Mouse (Mus musculus): Measurements from ENCODE around the gene Sipa1l3.

The Sipa1l3 gene

DNA sequence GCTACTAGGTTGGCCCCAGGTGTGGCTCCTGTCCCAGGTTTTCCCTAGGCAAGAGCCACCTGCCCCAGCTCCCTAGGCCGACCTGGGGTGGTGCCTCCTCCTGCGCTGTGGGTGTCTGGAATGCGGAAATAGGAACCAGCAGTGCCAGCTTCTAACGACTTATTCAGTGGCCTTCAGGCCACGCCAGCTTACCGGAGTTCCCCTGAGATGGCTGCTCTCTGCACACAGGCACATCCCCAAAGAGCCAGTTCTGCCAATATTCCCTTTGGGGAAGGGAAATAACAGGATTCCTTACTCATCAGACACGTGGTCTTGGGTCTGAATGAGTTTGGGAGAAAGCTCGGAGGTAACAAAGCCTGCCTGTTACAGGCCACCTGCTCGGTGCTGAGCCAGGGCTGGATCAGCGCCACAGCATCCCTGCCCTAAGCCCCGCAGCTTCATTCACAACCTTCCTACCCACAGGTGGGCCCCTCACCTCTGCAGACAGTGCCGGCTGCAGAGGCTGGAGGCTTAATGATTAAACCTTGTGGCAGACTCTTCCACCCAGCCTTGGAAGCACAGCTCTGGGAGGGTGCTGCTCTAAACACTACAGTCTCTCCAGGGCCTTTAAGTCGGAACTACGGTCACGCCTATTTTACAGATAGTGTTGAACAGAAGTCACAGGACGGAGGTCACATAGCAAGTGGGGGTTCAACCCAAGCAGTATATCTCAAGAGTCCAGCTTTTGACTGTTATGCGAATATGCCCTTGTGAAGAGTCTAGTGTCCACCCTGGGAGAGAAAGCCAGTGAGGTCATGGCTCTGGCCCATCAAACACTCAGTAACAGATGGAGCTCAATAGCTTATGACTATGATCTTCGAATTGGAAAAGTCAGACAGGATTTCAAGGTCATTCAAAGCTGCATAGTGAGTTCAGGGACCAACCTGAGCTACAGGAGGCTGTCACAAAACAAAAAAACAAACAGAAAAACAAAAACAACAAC lies 12.8 kb downstream of the Sipa1l3 start:
- no peak for DNase-seq (ENCODE audit: low spot score in 2 of 2)

DNA sequence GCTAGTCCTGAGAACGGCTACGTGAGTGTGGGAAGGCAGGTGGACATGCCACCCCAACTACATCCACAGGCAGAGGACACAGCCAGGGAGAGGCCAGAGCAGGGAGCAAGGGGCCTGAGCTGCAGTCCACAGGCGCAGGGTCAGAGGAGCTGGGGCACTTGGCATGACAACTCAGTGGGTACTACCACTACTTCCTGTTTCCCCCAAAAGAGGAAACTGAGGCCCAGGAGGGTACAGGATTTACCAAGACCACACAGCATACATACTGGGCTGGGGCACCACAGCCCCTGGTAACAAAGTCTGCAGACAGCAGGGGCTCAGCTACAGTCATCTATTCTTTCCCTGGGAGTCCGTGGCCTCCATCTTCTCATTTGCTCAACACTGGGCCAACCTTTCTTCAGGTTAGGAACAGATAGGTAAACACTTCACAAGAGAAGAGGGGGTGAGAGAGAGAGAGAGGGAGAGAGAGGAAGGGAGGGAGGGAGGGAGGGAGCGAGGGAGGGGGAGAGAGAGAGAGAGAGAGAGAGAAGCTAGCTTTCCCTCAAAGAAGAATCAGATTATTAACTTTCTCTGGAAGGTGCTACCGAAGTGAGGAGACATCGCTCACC lies 13.7 kb downstream of the Sipa1l3 start:
- no peak for DNase-seq (ENCODE audit: low spot score in 2 of 2)

DNA sequence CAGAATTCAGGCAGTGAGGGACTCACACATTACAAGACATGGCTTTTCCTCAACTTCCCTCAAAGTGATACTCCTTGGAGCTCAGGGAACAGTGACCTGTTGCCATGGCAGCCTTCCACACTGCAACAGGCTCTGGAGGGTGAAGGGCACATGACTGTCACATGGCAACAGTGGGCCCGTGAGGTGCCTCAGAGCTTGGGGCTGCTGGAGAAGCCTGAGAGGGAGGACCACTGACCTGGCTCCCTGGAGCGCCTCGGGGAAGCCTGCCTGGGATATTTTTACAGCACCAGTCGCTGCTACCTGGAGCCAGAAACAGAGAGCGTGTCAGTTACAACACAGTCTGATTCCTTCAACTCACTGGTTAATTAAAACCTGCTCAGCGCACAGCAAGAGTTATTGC lies 14.8 kb downstream of the Sipa1l3 start:
- no peak for DNase-seq (ENCODE audit: low spot score in 2 of 2)

DNA sequence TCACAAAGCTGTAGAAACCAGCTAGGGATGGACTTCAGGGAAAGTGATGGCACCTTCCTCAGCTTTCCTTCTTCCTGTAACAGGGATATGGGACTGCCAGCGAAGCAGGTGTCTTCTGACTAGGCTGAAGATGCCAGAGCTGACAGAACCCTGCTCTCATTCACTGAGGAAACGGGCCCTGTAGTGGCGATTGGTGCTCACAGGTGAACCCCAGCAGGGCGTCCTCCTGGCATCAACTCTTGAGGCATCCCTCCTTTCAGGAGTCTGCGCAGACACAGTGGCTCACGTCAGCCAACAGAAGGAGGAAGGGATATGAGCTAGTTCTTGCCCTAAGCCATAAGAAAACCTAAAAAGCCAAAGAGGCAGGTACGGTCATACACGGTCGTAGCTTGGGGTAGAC lies 17.2 kb downstream of the Sipa1l3 start:
- DNase-seq (ENCODE audit: low spot score in 2 of 2): no peak

DNA sequence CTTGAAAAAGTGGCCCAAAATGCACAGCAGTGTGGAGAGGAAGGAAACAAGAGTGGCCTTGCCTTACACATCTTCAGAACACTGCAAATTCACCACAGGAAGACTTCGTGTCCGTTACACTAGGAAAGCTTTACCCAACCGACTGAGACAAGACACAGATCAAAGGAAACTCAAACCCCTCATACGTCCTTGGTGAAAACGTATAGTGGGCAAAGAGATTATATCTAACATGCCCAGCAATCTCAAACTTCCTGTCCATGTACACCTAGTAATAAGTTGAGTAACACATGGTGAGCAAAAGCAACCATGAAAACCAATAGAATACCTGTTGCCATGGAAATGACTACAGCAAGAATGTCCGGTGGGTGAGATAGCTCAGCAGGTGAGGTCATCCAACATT lies 19.4 kb downstream of the Sipa1l3 start:
- DNase-seq (ENCODE audit: low spot score in 2 of 2): no peak

DNA sequence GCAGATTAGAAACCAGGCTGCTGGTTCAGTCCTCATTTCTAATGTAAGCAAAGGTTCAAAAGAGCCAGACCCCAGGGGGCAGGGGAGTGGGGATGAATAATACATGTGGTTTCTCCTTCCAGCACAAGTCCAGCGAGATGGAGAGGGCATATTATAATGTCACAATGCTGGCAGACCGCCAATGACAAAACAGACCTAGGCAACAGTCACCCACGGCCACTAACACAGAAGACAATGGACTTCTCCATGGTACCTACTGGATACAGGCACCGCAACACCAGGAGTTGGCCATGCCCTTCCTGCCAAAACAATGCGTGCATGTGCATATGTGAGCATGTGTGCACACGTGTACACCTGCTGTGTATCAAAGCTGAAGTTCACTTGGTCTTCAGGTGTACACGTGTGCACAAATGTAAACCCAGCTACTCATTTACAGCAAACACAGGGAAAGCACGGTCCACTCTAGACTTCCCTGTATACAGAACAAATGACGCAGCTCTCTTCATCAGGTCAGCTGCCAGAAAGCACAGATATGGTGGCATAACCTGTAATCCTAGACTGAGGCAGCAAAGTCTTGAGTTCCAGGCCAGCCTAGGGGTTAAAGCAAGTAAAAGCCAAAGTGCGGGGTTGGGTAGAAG lies 21.4 kb downstream of the Sipa1l3 start:
- no peak for DNase-seq (ENCODE audit: low spot score in 2 of 2)

DNA sequence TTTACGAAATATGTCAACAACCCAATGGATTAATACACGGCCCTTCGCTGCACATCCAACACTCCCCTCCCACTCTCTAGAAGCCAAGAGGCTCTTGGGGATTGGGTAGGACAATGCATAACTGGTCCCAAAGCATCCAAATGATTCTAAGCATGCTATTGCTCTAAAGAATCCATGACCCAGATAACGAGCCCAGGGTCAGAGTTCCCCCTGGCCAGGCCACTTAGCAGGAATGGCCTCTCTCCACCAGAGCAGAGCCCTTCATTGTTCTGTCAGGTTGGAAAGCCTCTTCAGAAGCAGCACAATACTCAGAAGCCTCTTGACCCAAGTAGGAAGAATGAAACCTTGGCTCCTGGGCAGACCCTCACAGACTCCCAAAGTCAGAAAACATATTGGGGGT lies 22.1 kb downstream of the Sipa1l3 start:
- no peak for DNase-seq (ENCODE audit: low spot score in 2 of 2)

DNA sequence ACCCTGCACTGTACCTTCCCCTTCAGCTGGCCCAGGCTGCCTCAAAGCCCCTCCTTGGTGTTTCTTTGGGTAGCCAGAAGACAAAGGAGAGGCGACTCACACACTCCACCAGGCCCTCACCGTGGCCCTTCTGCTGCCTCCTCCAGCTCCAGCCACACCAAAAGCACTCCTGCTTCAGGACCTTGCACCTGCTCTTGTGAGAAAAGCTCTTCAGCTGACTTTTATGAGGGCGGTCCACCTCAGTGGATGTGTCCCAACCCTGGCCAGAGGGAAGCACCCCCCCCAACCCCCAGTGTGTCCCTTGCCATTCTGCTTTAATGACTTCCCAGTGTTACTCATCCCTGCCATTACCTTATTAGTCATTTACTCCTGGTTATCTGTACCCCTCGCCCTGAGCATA lies 22.6 kb downstream of the Sipa1l3 start:
- DNase-seq (ENCODE audit: low spot score in 2 of 2): no peak

DNA sequence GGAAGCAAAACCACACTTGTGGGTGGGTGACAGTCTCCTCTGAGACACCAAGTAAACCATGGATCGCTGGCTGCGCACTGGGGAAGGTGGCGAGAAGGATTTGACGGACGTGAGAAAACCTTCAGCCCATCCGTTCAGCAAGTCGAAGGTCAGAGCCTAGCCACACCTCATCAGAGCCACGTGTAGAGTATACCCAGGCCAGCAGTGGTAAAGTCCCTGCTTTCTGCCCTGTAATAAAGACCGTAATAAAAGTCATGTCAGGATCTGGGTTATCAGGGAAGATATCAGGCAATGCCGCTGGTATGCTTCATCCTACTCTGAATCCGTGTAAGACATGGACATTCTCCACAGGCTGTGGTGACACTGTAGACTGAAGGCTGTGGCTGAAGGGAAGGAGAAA lies 23.6 kb downstream of the Sipa1l3 start:
- no peak for DNase-seq (ENCODE audit: low spot score in 2 of 2)

DNA sequence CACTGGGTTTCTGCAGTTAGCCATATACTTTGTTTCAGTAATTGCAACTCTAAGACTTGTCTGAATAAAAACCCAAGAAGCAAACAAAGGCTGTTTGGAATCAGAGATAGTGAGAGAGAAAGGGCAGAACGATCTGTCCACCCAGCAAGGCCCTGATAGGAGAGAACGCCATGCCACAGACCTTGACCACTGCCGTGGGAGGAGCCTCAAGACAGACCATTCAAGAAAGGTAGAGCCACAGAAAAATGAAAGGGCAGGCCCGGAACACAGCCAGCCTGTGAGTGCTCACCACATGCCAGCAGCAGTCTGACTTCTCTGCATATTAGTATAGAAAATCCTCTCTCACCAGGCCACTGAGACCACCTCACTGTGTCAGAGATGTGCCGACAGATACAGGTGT lies 24.4 kb downstream of the Sipa1l3 start:
- DNase-seq (ENCODE audit: low spot score in 2 of 2): no peak

DNA sequence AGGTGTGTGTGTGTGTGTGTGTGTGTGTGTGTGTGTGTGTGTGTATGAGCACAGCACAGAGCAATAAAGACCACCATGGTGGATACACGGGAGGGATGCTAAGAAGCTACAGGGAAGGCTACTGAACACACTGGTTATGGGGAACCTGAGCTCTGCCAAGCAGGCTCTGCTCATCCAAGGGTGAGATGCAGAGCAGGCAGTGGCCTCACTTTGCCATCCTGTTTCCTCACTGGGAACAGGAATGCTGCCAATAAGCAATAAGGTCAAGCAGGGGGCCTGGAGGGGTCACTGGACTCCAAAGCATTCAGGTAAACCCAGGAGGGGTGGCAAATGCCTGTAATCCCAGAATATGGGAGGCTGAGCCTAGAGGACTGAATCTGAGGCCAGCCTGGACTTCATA lies 25.4 kb downstream of the Sipa1l3 start:
- no peak for DNase-seq (ENCODE audit: low spot score in 2 of 2)

DNA sequence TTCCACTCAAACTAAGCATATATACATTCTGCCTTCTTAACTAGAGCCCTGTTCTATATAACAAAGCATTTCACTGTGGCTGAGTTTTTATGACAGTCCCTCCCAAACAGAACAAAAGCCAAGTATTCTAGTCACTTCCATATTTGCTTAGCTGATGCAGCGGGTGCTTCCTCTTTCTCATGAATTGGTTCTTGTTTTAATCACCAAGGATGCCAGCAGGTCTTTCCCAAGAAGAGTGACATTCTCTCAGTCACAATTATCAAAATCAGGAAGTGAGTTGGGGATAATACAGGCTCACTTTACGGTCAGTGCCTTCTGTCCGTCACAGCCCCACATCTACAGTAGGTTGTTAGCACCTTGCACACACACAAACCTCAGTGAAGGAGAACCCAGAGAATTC lies 26.6 kb downstream of the Sipa1l3 start:
- DNase-seq (ENCODE audit: low spot score in 2 of 2): no peak

DNA sequence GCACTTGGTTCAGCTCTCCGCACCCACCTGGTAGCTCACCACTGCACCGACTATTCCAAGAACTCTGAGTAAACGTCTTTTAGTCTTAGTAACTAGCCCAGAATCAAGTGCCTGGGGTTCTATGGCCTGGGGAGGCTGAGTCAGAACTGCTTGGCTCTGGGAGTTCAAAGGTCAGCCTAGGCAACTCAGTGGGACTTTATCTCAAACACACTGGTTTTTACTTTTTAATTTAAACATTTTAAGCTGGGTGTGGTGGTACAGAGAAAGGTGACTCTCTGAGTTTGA lies 27.0 kb downstream of the Sipa1l3 start:
- DNase-seq (ENCODE audit: low spot score in 2 of 2): no peak

DNA sequence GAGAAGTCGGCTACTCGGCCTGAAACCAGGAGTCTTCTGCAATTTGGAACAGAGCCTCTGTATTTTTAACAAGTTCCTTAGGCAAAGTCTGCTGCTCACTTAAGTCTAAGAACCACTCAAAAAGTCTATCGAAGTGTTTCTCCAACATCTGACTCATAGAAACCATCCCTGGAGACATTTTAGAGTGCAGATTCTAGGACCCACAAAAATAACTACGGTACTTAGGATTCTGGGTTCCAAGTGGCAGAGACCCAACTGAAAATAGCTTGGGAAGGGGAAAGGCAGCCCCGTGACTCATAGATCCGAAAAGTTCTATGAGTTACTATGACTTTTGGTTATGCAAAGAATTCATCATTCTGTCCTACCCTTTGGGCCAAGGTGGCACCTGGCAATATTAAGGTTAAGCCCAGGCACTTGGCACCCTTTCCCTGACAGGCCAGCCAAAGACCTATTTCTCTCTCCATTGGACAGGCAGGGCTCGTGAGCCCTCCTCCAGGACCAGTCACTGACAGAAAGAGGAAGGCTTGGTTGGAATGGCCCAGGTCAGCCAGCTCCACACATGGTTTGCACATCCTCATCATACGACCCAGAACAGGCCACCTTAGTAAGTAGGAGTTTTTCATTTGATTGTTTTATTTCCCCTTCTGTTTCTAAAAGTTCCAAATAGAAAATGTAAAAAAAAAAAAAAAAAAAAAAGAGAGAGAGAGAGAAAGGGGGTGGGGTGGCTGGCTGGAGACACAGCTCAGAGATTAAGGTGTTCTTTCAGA lies 27.6 kb downstream of the Sipa1l3 start:
- no peak for DNase-seq (ENCODE audit: low spot score in 2 of 2)

DNA sequence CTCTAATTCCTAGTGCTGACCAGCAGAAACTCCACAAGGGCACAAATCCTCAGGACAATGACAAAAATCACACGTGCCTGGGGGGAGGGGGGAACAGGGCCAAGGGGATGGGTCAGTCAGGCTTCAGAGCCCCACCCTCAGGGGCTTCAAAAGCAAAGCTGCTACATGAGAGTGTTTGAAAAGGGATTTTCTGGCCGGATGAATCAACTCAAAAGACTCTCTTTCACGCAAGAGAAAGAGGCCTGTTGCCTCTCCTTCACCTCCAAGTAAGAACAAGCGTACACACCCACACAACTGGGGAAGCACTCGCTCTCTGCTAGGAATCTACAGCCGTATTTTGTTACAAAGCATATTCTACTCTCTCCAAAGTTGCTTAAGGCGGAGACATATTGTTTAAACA lies 28.6 kb downstream of the Sipa1l3 start:
- DNase-seq (ENCODE audit: low spot score in 2 of 2): no peak

DNA sequence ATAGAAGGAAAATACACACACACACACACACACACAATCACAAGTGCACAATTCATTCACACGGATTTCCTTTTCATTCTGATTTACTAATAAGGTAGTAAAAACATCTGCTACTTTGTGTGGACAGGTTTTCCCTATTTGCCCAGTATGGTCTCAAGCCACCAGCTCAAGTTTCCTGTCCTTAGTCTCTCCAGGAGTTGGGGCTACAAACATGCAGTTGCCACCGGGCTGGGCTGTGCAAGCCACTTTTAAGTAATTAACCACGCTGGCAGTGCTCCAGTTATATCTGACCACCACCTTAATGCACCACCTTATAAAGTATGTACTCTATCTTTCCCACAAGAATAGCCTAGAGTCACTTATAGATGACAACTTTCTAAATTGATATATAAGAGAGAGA lies 29.1 kb downstream of the Sipa1l3 start:
- no peak for DNase-seq (ENCODE audit: low spot score in 2 of 2)

DNA sequence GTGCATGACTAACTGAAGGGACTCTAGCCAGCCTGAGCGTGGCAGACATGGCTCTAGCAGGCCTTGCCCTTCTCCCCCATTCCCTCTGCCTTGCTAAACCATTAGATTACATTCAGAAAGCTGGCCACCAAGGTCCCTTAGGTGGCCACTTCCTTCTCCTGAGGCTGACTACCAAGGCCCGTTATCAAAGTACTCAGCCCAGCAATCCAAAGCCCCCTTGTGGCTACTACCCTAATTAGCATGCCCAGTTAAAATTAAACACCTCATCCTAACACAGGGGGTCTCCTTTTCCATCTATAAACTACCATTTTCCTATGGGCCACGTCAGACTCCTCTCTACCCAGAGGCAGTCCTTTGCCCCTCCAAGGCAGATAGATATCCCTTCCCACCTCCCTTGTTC lies 31.7 kb downstream of the Sipa1l3 start:
- DNase-seq (ENCODE audit: low spot score in 2 of 2): no peak

DNA sequence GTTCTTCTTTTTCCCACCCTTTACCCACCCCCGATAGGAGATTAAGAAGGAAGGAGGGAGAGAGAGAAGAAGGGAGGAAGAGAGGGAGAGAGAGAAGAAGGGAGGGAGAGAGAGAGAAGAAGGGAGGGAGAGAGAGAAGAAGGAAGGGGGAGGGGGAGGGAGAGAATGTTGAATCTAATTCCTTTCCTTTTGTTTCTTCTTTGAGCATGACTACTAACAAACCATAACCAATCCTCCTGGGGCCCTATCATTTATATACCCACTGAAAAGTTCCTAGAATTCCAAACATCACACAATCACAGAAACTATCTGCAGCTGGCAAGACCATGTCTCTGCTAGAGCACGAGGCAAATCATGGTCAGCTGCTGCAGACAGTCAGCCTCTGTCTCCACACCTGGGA lies 32.7 kb downstream of the Sipa1l3 start:
- no peak for DNase-seq (ENCODE audit: low spot score in 2 of 2)

DNA sequence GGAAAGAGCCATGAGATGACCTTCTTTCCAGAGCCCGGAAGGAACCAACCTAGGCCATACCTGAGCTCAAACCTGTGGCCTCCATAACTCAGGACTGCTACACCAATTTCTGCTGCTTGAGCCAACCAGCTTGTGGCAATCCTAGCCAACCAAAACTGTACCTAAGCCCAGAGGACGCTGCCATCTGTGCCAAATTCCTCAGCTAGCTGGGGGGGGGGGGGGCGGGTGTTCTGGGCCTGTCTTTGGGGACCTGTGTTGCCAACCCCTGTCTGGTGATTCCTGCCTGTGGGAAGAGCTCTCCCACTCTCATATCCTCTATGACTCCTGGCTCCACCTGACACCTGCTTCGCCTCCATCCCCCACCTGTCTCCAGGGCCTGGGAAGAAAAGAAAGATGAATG lies 34.9 kb downstream of the Sipa1l3 start:
- no peak for DNase-seq (ENCODE audit: low spot score in 2 of 2)

DNA sequence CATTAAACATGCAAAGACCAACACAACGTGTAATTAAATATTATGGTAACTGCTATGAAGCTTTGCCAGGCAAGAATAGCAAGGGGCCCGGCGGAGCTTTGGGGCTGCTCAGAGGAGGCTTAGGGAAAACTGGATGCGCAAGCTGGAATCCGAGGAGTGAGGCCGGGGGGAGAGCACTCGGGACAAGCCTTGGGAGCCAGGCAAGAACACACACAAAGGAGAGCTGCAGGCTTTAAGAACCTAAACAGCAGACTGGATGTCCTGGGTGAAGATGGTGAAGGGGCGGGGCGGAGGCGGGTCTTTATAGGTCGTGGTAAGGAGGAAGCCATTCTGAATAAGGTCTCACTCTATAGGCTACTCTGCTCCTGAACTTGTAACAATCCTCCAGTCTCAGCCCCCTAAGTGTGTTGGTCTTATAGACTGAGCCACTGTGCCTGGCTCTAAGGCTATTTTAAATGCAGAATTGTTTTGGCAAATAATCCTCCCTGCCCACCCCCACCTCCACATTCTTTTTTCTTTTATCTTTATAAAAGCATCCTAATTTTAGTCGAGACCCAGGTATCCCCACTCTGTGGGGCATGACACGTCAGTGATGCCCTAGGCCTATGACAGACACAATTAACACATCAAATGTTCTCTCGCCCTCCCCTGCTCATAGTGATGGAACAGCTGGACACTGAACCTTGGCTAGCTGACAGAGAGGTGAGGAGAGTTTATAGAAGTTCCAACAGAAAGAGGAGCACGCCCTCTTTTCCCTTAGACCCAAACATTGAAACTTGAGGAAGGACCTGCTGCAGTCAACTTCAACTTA lies 36.9 kb downstream of the Sipa1l3 start:
- DNase-seq (ENCODE audit: low spot score in 2 of 2): no peak

DNA sequence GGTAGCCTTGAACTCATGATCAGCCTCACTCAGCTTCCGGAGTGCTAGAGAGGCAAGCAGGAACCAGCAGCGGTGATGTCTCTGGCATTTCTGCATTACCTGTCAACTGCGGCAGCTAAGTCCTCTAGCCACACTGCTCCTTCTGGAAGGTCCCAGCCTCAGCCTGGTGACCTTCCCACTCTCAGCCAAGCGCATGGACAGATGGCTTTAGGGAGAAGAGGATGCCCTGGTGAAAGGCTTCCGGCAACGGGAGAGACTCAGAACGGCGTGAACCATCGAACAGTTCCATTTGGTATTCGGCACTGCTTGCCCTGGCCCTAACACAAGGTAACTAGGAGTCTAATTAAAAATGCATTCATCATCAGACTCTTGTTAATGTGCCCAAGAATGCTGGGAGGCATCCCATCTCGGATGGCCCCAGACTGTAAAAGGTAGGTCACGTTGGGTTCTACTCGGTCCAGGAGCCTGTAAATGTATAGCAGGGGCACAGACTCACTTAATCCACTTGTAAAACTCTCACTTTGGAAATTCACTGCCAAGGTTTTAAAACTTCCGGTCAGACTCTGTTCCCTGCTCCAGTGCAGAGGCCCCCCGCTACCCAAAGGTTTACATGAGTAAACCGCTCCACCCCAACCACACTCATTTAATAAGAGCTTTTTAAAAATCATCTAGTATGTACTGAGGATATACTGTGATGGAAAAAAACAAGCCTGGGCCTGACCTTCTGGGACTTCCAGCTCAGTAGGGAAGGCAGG lies 37.7 kb downstream of the Sipa1l3 start:
- no peak for DNase-seq (ENCODE audit: low spot score in 2 of 2)
